Mouse (Mus musculus) kidney, postnatal 0 days (tissue): ENCODE measurements around the gene Manba. TPM values are rescaled to one million over a fixed set of nuclear protein-coding genes. Genes with fewer than 3 reads are reported as not detected.
A peak's percentile ranks its signal among the peaks of the same experiment; 100 is the strongest.

Source experiments
- ATAC-seq: fragments of 200-750 bp; cut with Nextera tagmentation; replicated peaks from 2 replicates; pipeline ENCODE4 v1.8.0; 2017; ENCODE audit warnings: low read depth, moderate number of reproducible peaks, moderate TSS enrichment, moderate library complexity; ENCODE audit not compliant: low FRiP score
- DNase-seq: peaks from one replicate; pipeline ENCODE4 v3.0.0-alpha.2; 2016; ENCODE audit warnings: low spot score
- H3K27ac ChIP-seq: fragments of 300-500 bp; sonication (generic); 2 replicates; pipeline ENCODE4 v1.5.1; 2014; ENCODE audit warnings: mild to moderate bottlenecking
- H3K27me3 ChIP-seq: fragments of 300-500 bp; sonication (generic); 2 replicates; pipeline ENCODE4 v1.6.1; 2014; ENCODE audit warnings: low read length, mixed read lengths; ENCODE audit not compliant: insufficient read depth
- H3K36me3 ChIP-seq: fragments of 300-500 bp; sonication (generic); 2 replicates; pipeline ENCODE4 v1.6.1; 2014; ENCODE audit warnings: low read length, mixed read lengths; ENCODE audit not compliant: insufficient read depth
- H3K4me1 ChIP-seq: fragments of 300-500 bp; sonication (generic); replicated peaks from 2 replicates; pipeline ENCODE4 v1.6.1; 2014; ENCODE audit warnings: antibody characterized with exemption, low read length, mixed read lengths; ENCODE audit not compliant: insufficient read depth
- H3K4me2 ChIP-seq: fragments of 300-500 bp; sonication (generic); 2 replicates; pipeline ENCODE4 v1.6.1; 2014; ENCODE audit warnings: mild to moderate bottlenecking, low read length, moderate library complexity, mixed read lengths
- H3K4me3 ChIP-seq: fragments of 300-500 bp; sonication (generic); replicated peaks from 2 replicates; pipeline ENCODE4 v1.5.1; 2014; ENCODE audit warnings: low read depth, low read length
- H3K9ac ChIP-seq: fragments of 300-500 bp; sonication (generic); 2 replicates; pipeline ENCODE4 v1.6.1; 2014; ENCODE audit warnings: low read depth, low read length
- H3K9me3 ChIP-seq: fragments of 300-500 bp; sonication (generic); replicated peaks from 2 replicates; pipeline ENCODE4 v1.6.1; 2016; ENCODE audit warnings: low read length, inconsistent platforms, mixed read lengths
- CTCF ChIP-seq: IDR thresholded peaks from 2 replicates; pipeline ENCODE4 v1.5.1; 2016; ENCODE audit warnings: antibody characterized with exemption, low read depth, mild to moderate bottlenecking, moderate library complexity
- WGBS: fragments of 180-500 bp; shearing (Covaris S2); extraction: QIAGEN DNeasy Blood & Tissue Kit; methylation state at CpG from one replicate; pipeline ENCODE4 v1.1.7; 2014; 5-methylcytosine and 5-hydroxymethylcytosine counted together
- polyA plus RNA-seq: library from polyadenylated mRNA; unstranded; fragments of >200 nt; fragmentation: Nextera tagmentation; extraction: Ambion mirVana; gene quantifications from 2 replicates; pipeline ENCODE4 v1.2.1, GENCODE M21; 2015

Manba gene
- polyA plus RNA-seq, 1 experiment from 2014 or later: 37.8 TPM

DNA sequence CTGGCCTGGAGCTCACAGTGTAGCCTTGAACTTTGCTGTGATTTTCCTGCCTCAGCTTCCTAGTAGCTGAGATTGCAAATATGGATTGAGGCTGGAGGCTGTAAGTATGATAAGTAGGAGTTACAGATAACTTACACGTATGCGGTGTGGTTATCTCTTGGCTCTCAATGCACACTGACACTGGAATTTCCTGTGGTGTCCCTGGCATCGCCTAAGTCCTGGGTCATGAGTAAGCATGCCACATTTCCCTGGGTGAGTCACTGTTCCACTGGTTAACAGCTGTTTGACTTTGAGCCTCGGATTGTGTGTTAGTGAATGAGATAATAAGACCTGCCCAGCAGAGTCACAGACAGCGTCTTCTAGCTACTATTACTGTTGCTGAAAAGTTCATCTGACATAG is 13.5 kb downstream of the Manba start:
- Histone ChIP-seq H3K4me3 (no peak overlapping the region), H3K9ac (no peak overlapping the region), H3K27me3 (no peaks in the 10 kb centered on the region), H3K36me3 (no peaks in the 10 kb centered on the region), H3K4me1 (no peaks in the 10 kb centered on the region), H3K9me3 (no peaks in the 10 kb centered on the region), H3K27ac (no peak overlapping the region), H3K4me2 (no peak overlapping the region)
- ATAC-seq: no peak
- DNase-seq: no peak
- no peak for TF ChIP-seq CTCF
- WGBS: 75% methylated on average over 5 of the region's 5 CpGs

DNA sequence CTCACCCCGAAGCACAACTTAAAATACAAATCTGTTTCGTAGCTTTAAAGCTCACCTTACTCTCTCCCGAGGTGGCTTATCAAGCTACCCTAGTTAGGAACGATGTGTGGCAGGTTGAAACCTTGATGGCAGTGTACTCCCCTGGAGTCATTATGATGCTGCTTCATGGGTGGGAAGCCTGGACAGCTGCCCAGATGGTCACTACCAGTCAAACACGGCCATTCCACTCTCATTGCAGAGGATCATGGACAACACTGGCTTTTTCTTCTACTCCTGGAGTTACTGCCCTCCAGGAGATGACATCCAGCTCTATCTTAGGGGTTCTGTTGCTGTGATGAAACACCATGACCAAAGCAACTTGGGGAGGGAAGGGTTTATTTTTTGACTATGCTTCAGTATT is 17.7 kb downstream of the Manba start:
- no peak overlapping the region for H3K4me3 ChIP-seq
- H3K9ac ChIP-seq: no peak overlapping the region
- no peak for ATAC-seq
- WGBS: 83% methylated on average over 5 of the region's 5 CpGs
- H3K4me2 ChIP-seq: no peak overlapping the region
- no peaks in the 10 kb centered on the region for H3K4me1 ChIP-seq
- DNase-seq: no peak
- H3K27ac ChIP-seq: no peak overlapping the region
- H3K27me3 ChIP-seq: no peaks in the 10 kb centered on the region
- no peaks in the 10 kb centered on the region for H3K36me3 ChIP-seq
- TF ChIP-seq CTCF: no peak
- no peaks in the 10 kb centered on the region for H3K9me3 ChIP-seq

DNA sequence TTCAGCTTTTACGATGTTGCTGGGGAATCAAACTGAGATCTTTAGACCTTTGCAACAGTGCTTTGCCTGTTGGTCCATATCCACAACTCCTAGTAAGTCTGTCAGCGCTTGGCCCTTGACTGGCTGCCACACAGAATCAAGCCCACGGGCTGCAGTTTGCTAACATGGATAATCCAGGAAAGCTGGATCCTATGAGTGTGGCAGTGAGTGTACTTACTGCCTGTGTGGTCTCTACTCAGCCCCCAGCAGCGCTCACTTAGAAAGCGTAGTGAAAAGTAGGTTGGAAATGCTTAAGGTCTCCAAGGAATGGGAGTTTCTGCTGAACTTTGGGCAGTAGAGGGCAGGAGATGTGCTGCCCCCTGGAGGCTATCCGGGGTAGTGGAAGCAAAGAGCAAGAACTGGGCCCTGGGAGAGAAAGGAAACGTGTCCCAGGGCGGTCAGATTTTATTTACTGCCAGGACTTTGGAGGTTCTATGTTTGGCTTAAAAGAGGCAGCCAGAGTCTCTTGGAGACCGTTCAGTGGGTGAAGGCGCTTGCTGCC is 20.0 kb downstream of the Manba start:
- H3K4me3 ChIP-seq: no peak overlapping the region
- H3K9me3 ChIP-seq: no peaks in the 10 kb centered on the region
- H3K27me3 ChIP-seq: no peaks in the 10 kb centered on the region
- peak; percentile 75 for TF ChIP-seq CTCF
- no peak overlapping the region for H3K9ac ChIP-seq
- H3K4me1 ChIP-seq: no peaks in the 10 kb centered on the region
- ATAC-seq: no peak
- no peaks in the 10 kb centered on the region for H3K36me3 ChIP-seq
- 61% methylated on average over 10 of the region's 10 CpGs for WGBS
- no peak for DNase-seq
- no peak overlapping the region for H3K4me2 ChIP-seq
- no peak overlapping the region for H3K27ac ChIP-seq

DNA sequence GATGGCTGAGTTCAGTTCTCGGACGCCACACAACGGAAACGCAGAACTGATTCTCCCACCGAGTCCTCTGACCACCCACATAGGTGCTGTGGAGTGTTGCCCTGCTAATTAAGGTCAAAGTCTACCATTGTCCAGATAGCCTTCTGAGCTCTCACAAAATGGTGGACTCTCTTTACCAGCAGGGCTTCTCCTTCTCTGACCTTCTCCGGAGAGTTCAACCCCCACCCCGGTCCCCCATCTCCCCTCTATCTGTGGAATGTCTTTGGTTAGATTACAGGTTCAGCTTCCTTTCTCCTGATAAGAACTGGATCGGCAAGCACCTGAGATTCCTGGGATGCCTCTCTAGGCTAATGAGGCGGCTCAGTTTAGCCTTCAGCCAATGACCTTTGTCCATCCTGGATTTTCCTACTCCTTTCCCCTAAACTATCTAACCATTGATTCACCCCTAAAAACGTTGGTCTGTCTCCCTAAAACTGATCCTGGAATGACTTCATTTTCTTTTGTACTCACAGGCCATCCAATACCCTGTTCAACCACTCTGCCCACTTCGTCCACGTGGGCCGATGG is 20.6 kb downstream of the Manba start:
- no peaks in the 10 kb centered on the region for H3K27me3 ChIP-seq
- 85% methylated on average over 13 of the region's 13 CpGs for WGBS
- no peak for DNase-seq

DNA sequence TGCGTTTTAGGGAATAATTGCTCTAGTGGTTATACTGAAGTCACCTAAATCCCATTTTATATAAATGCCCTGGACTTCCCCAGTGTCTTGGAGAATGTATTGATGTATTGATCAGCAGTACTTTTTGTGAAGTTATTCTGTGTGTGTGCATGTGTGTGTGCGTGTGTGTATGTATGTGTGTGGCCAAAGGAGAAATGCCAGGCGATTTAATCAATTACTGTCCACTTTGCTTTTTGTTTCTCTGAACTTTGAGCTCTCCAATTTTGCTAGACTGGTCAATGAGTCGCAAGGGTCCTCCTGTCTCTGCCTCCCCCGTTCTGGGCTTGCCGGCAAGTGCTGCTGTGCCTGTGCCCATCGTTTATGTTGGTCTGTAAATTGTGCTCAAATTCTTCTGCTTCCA is 22.1 kb downstream of the Manba start:
- Histone ChIP-seq H3K4me3 (no peak overlapping the region), H3K9me3 (no peaks in the 10 kb centered on the region), H3K36me3 (no peaks in the 10 kb centered on the region), H3K4me2 (no peak overlapping the region), H3K9ac (no peak overlapping the region), H3K27ac (no peak overlapping the region), H3K27me3 (no peaks in the 10 kb centered on the region), H3K4me1 (no peaks in the 10 kb centered on the region)
- 78% methylated on average over 7 of the region's 7 CpGs for WGBS
- DNase-seq (no peak), ATAC-seq (no peak)
- TF ChIP-seq CTCF: no peak

More for the DNA sequence above, 20.6 kb downstream of the Manba start:
- Histone ChIP-seq H3K9me3 (no peaks in the 10 kb centered on the region), H3K4me1 (no peaks in the 10 kb centered on the region), H3K9ac (no peak overlapping the region), H3K27ac (no peak overlapping the region), H3K4me3 (no peak overlapping the region), H3K4me2 (no peak overlapping the region), H3K36me3 (no peaks in the 10 kb centered on the region)
- TF ChIP-seq CTCF: no peak
- no peak for ATAC-seq

DNA sequence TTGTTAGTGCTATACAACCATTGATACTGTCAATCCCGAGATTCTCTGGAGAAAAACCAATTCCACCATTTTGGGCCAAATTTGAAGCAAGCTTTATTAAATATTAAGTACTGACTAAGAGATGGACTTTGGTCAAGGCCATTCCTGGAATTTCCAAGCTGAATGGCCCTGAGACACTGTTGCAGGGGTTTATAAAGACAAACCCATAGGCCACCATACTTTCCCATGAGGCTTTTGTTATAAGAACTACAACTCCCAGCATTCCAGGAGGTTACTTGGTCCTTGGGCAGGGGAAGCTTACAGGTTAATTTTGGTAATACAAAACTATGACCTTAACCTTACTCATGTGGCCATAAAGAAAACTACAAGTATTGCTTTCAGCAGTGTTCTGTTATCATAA is 22.8 kb downstream of the Manba start:
- H3K27ac ChIP-seq: no peak overlapping the region
- H3K9ac ChIP-seq: no peak overlapping the region
- no peak overlapping the region for H3K4me3 ChIP-seq
- WGBS: 68% methylated on average over 1 of the region's 1 CpGs
- no peaks in the 10 kb centered on the region for H3K27me3 ChIP-seq
- H3K4me2 ChIP-seq: no peak overlapping the region
- TF ChIP-seq CTCF: no peak
- 0 out of 2 replicates have a peak, but pooled peaks have one; percentile 19 for ATAC-seq
- no peaks in the 10 kb centered on the region for H3K36me3 ChIP-seq
- no peaks in the 10 kb centered on the region for H3K9me3 ChIP-seq
- no peaks in the 10 kb centered on the region for H3K4me1 ChIP-seq
- DNase-seq: no peak

DNA sequence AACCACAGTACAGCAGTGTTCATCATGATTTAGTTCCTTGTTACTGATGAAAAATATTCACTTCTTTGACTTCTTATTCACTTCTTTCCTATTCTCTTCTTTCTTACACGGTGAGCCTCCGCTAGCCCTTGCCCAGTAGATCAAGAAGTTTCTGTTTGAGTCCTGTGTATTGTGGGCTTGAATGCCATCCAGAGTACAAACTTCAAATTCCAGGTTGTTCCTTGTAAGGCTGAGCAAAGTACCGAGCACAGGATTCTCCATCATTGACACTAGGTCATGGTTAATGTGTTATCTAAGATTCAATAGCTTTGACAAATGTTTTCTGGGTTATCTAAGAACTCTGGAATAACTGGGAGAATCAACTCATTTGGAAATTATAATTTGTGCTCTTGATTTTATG is 25.0 kb downstream of the Manba start:
- H3K9ac ChIP-seq: no peak overlapping the region
- no peaks in the 10 kb centered on the region for H3K9me3 ChIP-seq
- 86% methylated on average over 3 of the region's 3 CpGs for WGBS
- 0 out of 2 replicates have a peak, but pooled peaks cover 3% of the 10 kb centered on the region for H3K36me3 ChIP-seq
- no peak overlapping the region for H3K27ac ChIP-seq
- no peaks in the 10 kb centered on the region for H3K27me3 ChIP-seq
- ATAC-seq: no peak
- DNase-seq: no peak
- no peak for TF ChIP-seq CTCF
- no peak overlapping the region for H3K4me2 ChIP-seq
- H3K4me3 ChIP-seq: no peak overlapping the region
- H3K4me1 ChIP-seq: no peaks in the 10 kb centered on the region
